Mouse (Mus musculus): ENCODE measurements around the gene Slc1a3. TPM values are rescaled to one million over a fixed set of nuclear protein-coding genes. Genes with fewer than 3 reads are reported as not detected.

Gene Slc1a3
- polyA plus RNA-seq, 1 experiment: 10.6 TPM

- Histone ChIP-seq H3K4me1 (ENCODE audit: control insufficient read depth, insufficient read depth, low read length) (no peaks in the 10 kb centered on the region), H3K4me3 (replicated peaks; ENCODE audit: control insufficient read depth, low read depth, low read length) (no peak overlapping the region), H3K27ac (ENCODE audit: control insufficient read depth, insufficient read depth, low read depth, low read length, poor library complexity) (no peak overlapping the region)
- no peak for TF ChIP-seq POLR2A (IDR thresholded peaks at IDR 0.05; ENCODE audit: borderline replicate concordance, control insufficient read depth, low read depth, low read length)
- TF ChIP-seq CTCF (IDR thresholded peaks at IDR 0.05; ENCODE audit: control insufficient read depth, insufficient read depth, low read length): no peak
- 88% methylated on average over 6 of the region's 6 CpGs for WGBS
Measured at GRCm38 (mm10) chr15:8605538-8606188, 104.9 kb downstream of the Slc1a3 start.

- TF ChIP-seq CTCF (IDR thresholded peaks at IDR 0.05; ENCODE audit: control insufficient read depth, insufficient read depth, low read length): no peak
- no peak for TF ChIP-seq POLR2A (IDR thresholded peaks at IDR 0.05; ENCODE audit: borderline replicate concordance, control insufficient read depth, low read depth, low read length)
- Histone ChIP-seq H3K27ac (ENCODE audit: control insufficient read depth, insufficient read depth, low read depth, low read length, poor library complexity) (no peak overlapping the region), H3K4me3 (replicated peaks; ENCODE audit: control insufficient read depth, low read depth, low read length) (no peak overlapping the region), H3K4me1 (ENCODE audit: control insufficient read depth, insufficient read depth, low read length) (no peaks in the 10 kb centered on the region)
- 75% methylated on average over 6 of the region's 6 CpGs for WGBS
Measured at GRCm38 (mm10) chr15:8602362-8602761, 108.2 kb downstream of the Slc1a3 start.

GRCm38 (mm10) chr15:8601312-8602146 is 109.0 kb downstream of the Slc1a3 start:
- H3K4me3 ChIP-seq (replicated peaks; ENCODE audit: control insufficient read depth, low read depth, low read length): no peak overlapping the region
- H3K4me1 ChIP-seq (ENCODE audit: control insufficient read depth, insufficient read depth, low read length): no peaks in the 10 kb centered on the region
- H3K27ac ChIP-seq (ENCODE audit: control insufficient read depth, insufficient read depth, low read depth, low read length, poor library complexity): no peak overlapping the region
- TF ChIP-seq CTCF (IDR thresholded peaks at IDR 0.05; ENCODE audit: control insufficient read depth, insufficient read depth, low read length): no peak
- TF ChIP-seq POLR2A (IDR thresholded peaks at IDR 0.05; ENCODE audit: borderline replicate concordance, control insufficient read depth, low read depth, low read length): no peak
- WGBS: 84% methylated on average over 13 of the region's 13 CpGs

GRCm38 (mm10) chr15:8596375-8596900 is 114.1 kb downstream of the Slc1a3 start:
- Histone ChIP-seq H3K4me3 (replicated peaks; ENCODE audit: control insufficient read depth, low read depth, low read length) (no peak overlapping the region), H3K4me1 (ENCODE audit: control insufficient read depth, insufficient read depth, low read length) (no peaks in the 10 kb centered on the region), H3K27ac (ENCODE audit: control insufficient read depth, insufficient read depth, low read depth, low read length, poor library complexity) (no peak overlapping the region)
- TF ChIP-seq CTCF (IDR thresholded peaks at IDR 0.05; ENCODE audit: control insufficient read depth, insufficient read depth, low read length) (no peak), POLR2A (IDR thresholded peaks at IDR 0.05; ENCODE audit: borderline replicate concordance, control insufficient read depth, low read depth, low read length) (no peak)
- WGBS: 85% methylated on average over 8 of the region's 8 CpGs

GRCm38 (mm10) chr15:8595226-8595625 is 115.3 kb downstream of the Slc1a3 start:
- peak; percentile 20; the same call in 1 of the 2 replicates for TF ChIP-seq CTCF (IDR thresholded peaks at IDR 0.05; ENCODE audit: control insufficient read depth, insufficient read depth, low read length)
- no peak for TF ChIP-seq POLR2A (IDR thresholded peaks at IDR 0.05; ENCODE audit: borderline replicate concordance, control insufficient read depth, low read depth, low read length)
- no peaks in the 10 kb centered on the region for H3K4me1 ChIP-seq (ENCODE audit: control insufficient read depth, insufficient read depth, low read length)
- H3K27ac ChIP-seq (ENCODE audit: control insufficient read depth, insufficient read depth, low read depth, low read length, poor library complexity): no peak overlapping the region
- 76% methylated on average over 12 of the region's 12 CpGs for WGBS
- H3K4me3 ChIP-seq (replicated peaks; ENCODE audit: control insufficient read depth, low read depth, low read length): no peak overlapping the region

GRCm38 (mm10) chr15:8589503-8590116 is 121.0 kb downstream of the Slc1a3 start:
- Histone ChIP-seq H3K4me3 (replicated peaks; ENCODE audit: control insufficient read depth, low read depth, low read length) (no peak overlapping the region), H3K27ac (ENCODE audit: control insufficient read depth, insufficient read depth, low read depth, low read length, poor library complexity) (no peak overlapping the region), H3K4me1 (ENCODE audit: control insufficient read depth, insufficient read depth, low read length) (no peaks in the 10 kb centered on the region)
- 9% methylated on average over 11 of the region's 11 CpGs for WGBS
- TF ChIP-seq CTCF (IDR thresholded peaks at IDR 0.05; ENCODE audit: control insufficient read depth, insufficient read depth, low read length): peak; percentile 48
- no peak for TF ChIP-seq POLR2A (IDR thresholded peaks at IDR 0.05; ENCODE audit: borderline replicate concordance, control insufficient read depth, low read depth, low read length)

GRCm38 (mm10) chr15:8588065-8588464 is 122.5 kb downstream of the Slc1a3 start:
- H3K4me1 ChIP-seq (ENCODE audit: control insufficient read depth, insufficient read depth, low read length): no peaks in the 10 kb centered on the region
- 72% methylated on average over 5 of the region's 5 CpGs for WGBS
- H3K27ac ChIP-seq (ENCODE audit: control insufficient read depth, insufficient read depth, low read depth, low read length, poor library complexity): no peak overlapping the region
- no peak overlapping the region for H3K4me3 ChIP-seq (replicated peaks; ENCODE audit: control insufficient read depth, low read depth, low read length)
- TF ChIP-seq POLR2A (IDR thresholded peaks at IDR 0.05; ENCODE audit: borderline replicate concordance, control insufficient read depth, low read depth, low read length) (no peak), CTCF (IDR thresholded peaks at IDR 0.05; ENCODE audit: control insufficient read depth, insufficient read depth, low read length) (no peak)

GRCm38 (mm10) chr15:8586822-8587281 is 123.7 kb downstream of the Slc1a3 start:
- no peak overlapping the region for H3K4me3 ChIP-seq (replicated peaks; ENCODE audit: control insufficient read depth, low read depth, low read length)
- no peak for TF ChIP-seq POLR2A (IDR thresholded peaks at IDR 0.05; ENCODE audit: borderline replicate concordance, control insufficient read depth, low read depth, low read length)
- TF ChIP-seq CTCF (IDR thresholded peaks at IDR 0.05; ENCODE audit: control insufficient read depth, insufficient read depth, low read length): no peak
- no peaks in the 10 kb centered on the region for H3K4me1 ChIP-seq (ENCODE audit: control insufficient read depth, insufficient read depth, low read length)
- WGBS: 86% methylated on average over 9 of the region's 9 CpGs
- H3K27ac ChIP-seq (ENCODE audit: control insufficient read depth, insufficient read depth, low read depth, low read length, poor library complexity): no peak overlapping the region

Other genes starting within 250 kb of the Slc1a3 start
- not detected in 2 replicates for gene Gm2310, start 190.8 kb downstream of the Slc1a3 start, polyA plus RNA-seq (2011; ENCODE audit: insufficient read depth, insufficient read length, low replicate concordance, missing spikeins)

Data from bone marrow, adult 2 months (tissue).